Mouse (Mus musculus) stomach, postnatal 0 days (tissue): ENCODE results near the gene Trp53inp2. TPM values are rescaled to one million over a fixed set of nuclear protein-coding genes. Genes with fewer than 3 reads are reported as not detected.

Experiments
- ATAC-seq: fragments of 200-750 bp; cut with Nextera tagmentation; 2 replicates; pipeline ENCODE4 v1.8.0; 2017; ENCODE audit not compliant: low FRiP score, low TSS enrichment
- DNase-seq: peaks from one replicate; pipeline ENCODE4 v3.0.0-alpha.2; 2016; ENCODE audit warnings: low spot score
- H3K27ac ChIP-seq: fragments of 300-500 bp; sonication (generic); replicated peaks from 2 replicates; pipeline ENCODE4 v1.5.1; 2014; ENCODE audit warnings: mild to moderate bottlenecking, control low read depth
- H3K27me3 ChIP-seq: fragments of 300-500 bp; sonication (generic); 2 replicates; pipeline ENCODE4 v1.6.1; 2014; ENCODE audit warnings: low read length; ENCODE audit not compliant: control insufficient read depth, insufficient read depth
- H3K36me3 ChIP-seq: fragments of 300-500 bp; sonication (generic); 2 replicates; pipeline ENCODE4 v1.6.1; 2014; ENCODE audit warnings: low read length, mixed read lengths; ENCODE audit not compliant: control insufficient read depth, insufficient read depth
- H3K4me1 ChIP-seq: fragments of 300-500 bp; sonication (generic); replicated peaks from 2 replicates; pipeline ENCODE4 v1.6.1; 2014; ENCODE audit warnings: antibody characterized with exemption; ENCODE audit not compliant: control insufficient read depth, insufficient read depth
- H3K4me2 ChIP-seq: fragments of 300-500 bp; sonication (generic); replicated peaks from 2 replicates; pipeline ENCODE4 v1.6.1; 2014; ENCODE audit warnings: low read depth, mild to moderate bottlenecking, control low read depth, moderate library complexity
- H3K4me3 ChIP-seq: fragments of 300-500 bp; sonication (generic); 2 replicates; pipeline ENCODE4 v1.5.1; 2014; ENCODE audit warnings: low read depth, low read length, control low read depth
- H3K9ac ChIP-seq: fragments of 300-500 bp; sonication (generic); 2 replicates; pipeline ENCODE4 v1.6.1; 2014; ENCODE audit warnings: mild to moderate bottlenecking, low read length, control low read depth, mixed read lengths
- H3K9me3 ChIP-seq: fragments of 300-500 bp; sonication (generic); 2 replicates; pipeline ENCODE4 v1.6.1; 2016; ENCODE audit warnings: low read length; ENCODE audit not compliant: control insufficient read depth
- CTCF ChIP-seq: IDR thresholded peaks from 2 replicates; pipeline ENCODE4 v1.5.1; 2016; ENCODE audit warnings: antibody characterized with exemption, low read depth, mild to moderate bottlenecking, moderate library complexity
- EP300 ChIP-seq: optimal IDR thresholded peaks from 2 replicates; pipeline ENCODE3; 2016; ENCODE audit warnings: antibody characterized with exemption
- WGBS: fragments of 180-500 bp; shearing (Covaris S2); extraction: QIAGEN DNeasy Blood & Tissue Kit; methylation state at CpG from one replicate; pipeline ENCODE4 v1.1.7; 2014; 5-methylcytosine and 5-hydroxymethylcytosine counted together
- microRNA counts: library from miRNA; unstranded; fragments of <30 nt; microRNA quantifications from one replicate; lab custom pipeline; 2015
- microRNA-seq: library from miRNA; unstranded; fragments of <30 nt; microRNA quantifications from one replicate; pipeline ENCODE4, GENCODE M21; 2016
- polyA plus RNA-seq: library from polyadenylated mRNA; unstranded; fragments of >200 nt; fragmentation: Nextera tagmentation; extraction: Ambion mirVana; gene quantifications from 2 replicates; pipeline ENCODE4 v1.2.1, GENCODE M21; 2015

Trp53inp2 gene
- polyA plus RNA-seq, 1 experiment from 2014 or later, result 29.4 TPM

- H3K27ac ChIP-seq, result no peak overlapping the region
- H3K27me3 ChIP-seq, result no peaks in the 10 kb centered on the region
- ATAC-seq (no peak), DNase-seq (no peak)
- no peaks in the 10 kb centered on the region for H3K9me3 ChIP-seq
- H3K36me3 ChIP-seq, result peaks cover 20% of the 10 kb centered on the region
- H3K9ac ChIP-seq, result no peak overlapping the region
- TF ChIP-seq CTCF (no peak), EP300 (no peak)
- H3K4me1 ChIP-seq, result no peaks in the 10 kb centered on the region
- no peak overlapping the region for H3K4me2 ChIP-seq
- 93% methylated on average over 4 of the region's 4 CpGs for WGBS
- no peak overlapping the region for H3K4me3 ChIP-seq
These were observed 21.1 kb downstream of the Trp53inp2 start for GRCm38 (mm10) chr2:155401926-155402325.

DNA sequence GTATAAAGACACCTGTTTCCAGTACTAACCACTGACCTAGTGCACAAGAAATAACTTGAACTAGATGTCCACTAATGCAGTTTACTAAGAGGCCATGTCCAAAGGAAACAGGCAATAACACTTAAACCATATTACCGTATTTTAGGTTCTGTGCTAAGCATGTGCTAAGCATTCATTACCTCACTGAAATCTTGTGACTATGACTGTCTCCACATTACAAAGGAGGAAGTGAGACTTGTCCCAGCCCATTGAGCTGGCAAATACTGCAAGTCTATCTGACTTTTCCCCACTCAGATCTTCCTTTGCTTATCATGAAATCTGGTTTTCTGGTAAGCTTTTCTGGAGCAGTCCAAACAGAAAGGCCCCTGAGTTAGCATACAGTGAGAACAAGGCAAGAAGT, 23.8 kb downstream of the Trp53inp2 start:
- Histone ChIP-seq H3K9ac (no peak overlapping the region), H3K36me3 (peaks cover 31% of the 10 kb centered on the region), H3K4me2 (no peak overlapping the region), H3K4me1 (no peaks in the 10 kb centered on the region), H3K9me3 (no peaks in the 10 kb centered on the region), H3K4me3 (no peak overlapping the region), H3K27ac (no peak overlapping the region), H3K27me3 (no peaks in the 10 kb centered on the region)
- WGBS, result 92% methylated on average over 1 of the region's 1 CpGs
- DNase-seq (no peak), ATAC-seq (no peak)
- TF ChIP-seq CTCF, result no peak
- TF ChIP-seq EP300, result no peak

DNA sequence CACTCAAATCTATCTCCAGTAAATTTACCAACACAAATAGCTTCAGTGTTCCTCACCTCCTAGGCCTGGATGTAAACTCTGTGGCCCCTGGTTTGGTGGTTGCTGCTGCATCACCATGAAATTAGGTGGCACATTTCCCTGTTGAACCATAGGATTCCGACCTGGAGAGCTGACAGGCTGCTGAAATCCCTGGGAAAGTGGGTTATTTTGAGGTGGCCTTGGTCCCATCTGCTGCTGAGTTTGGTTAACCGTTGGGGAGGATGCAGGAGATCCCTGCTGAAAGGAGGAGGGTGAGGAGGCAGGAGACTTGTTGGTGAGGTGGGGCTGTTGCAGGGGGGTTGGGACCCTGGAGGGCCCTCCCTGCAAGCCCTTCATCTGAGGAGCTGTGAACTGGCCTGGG, 40.1 kb downstream of the Trp53inp2 start:
- Histone ChIP-seq H3K4me3 (no peak overlapping the region), H3K9me3 (no peaks in the 10 kb centered on the region), H3K4me1 (no peaks in the 10 kb centered on the region), H3K4me2 (no peak overlapping the region), H3K27ac (no peak overlapping the region), H3K36me3 (peaks cover 17% of the 10 kb centered on the region), H3K27me3 (no peaks in the 10 kb centered on the region), H3K9ac (no peak overlapping the region)
- WGBS, result 77% methylated on average over 2 of the region's 2 CpGs
- TF ChIP-seq CTCF (no peak), EP300 (no peak)
- ATAC-seq (no peak), DNase-seq (no peak)

- H3K4me1 ChIP-seq, result no peaks in the 10 kb centered on the region
- no peak overlapping the region for H3K9ac ChIP-seq
- peaks cover 12% of the 10 kb centered on the region for H3K36me3 ChIP-seq
- no peaks in the 10 kb centered on the region for H3K9me3 ChIP-seq
- no peak for DNase-seq
- TF ChIP-seq CTCF (peak; percentile 63), EP300 (no peak)
- no peak for ATAC-seq
- no peak overlapping the region for H3K4me3 ChIP-seq
- H3K27me3 ChIP-seq, result no peaks in the 10 kb centered on the region
- no peak overlapping the region for H3K4me2 ChIP-seq
- H3K27ac ChIP-seq, result no peak overlapping the region
These were observed 55.6 kb downstream of the Trp53inp2 start for GRCm38 (mm10) chr2:155436445-155436844.

MicroRNA genes within 50 kb of the gene (microRNA counts, 519-probe panel; counts per million panel counts)
- microRNA mmu-miR-695 (lab: Ali Mortazavi, UCI), result not detected

Small RNAs within 50 kb of the gene (microRNA-seq; reads per million reads assigned to microRNA genes)
- gene Mir695, result not detected

Other genes with a start within 250 kb of the Trp53inp2 start
- gene Itch, start 247.6 kb upstream of the Trp53inp2 start, polyA plus RNA-seq, result 17.6 and 18.4 TPM in 2 replicates
- gene Dynlrb1, start 144.5 kb upstream of the Trp53inp2 start, polyA plus RNA-seq, result 339 and 341 TPM in 2 replicates
- 249 and 274 TPM in 2 replicates for gene Map1lc3a, start 104.8 kb upstream of the Trp53inp2 start, polyA plus RNA-seq
- gene Pigu, start 23.6 kb upstream of the Trp53inp2 start, polyA plus RNA-seq, result 36.1 and 40.0 TPM in 2 replicates
- 10.6 and 11.3 TPM in 2 replicates for gene Ncoa6, start 92.8 kb downstream of the Trp53inp2 start, polyA plus RNA-seq
- gene Acss2, start 136.9 kb downstream of the Trp53inp2 start, polyA plus RNA-seq, result 10.3 and 13.6 TPM in 2 replicates
- 2.6 and 2.9 TPM in 2 replicates for gene Ggt7, start 137.2 kb downstream of the Trp53inp2 start, polyA plus RNA-seq
- gene Gss, start 211.8 kb downstream of the Trp53inp2 start, polyA plus RNA-seq, result 47.9 and 54.2 TPM in 2 replicates
- 0.05 and 0.15 TPM in 2 replicates for gene Myh7b, start 230.2 kb downstream of the Trp53inp2 start, polyA plus RNA-seq